In genomic region chr14:16195486-16195885, GRCm38 (mm10) we compare ENCODE assay signal across 21 mouse cellular contexts. TPM values are rescaled to one million over a fixed set of nuclear protein-coding genes. Genes with fewer than 3 reads are reported as not detected.
A peak's percentile ranks its signal among the peaks of the same experiment; 100 is the strongest.
DNase-seq lines count a peak whose midpoint lies in the region; ATAC-seq and TF ChIP-seq lines count a peak whose summit lies in the region.
"Had no signal": no experiment of that assay in that cellular context is flagged by ENCODE, and none has a peak within 500 bp of the region (broad histone marks: within the 10 kb centered on the region; RNA-seq: fewer than 3 reads in every experiment).

No protein-coding gene starts in this region.

- H3K9ac ChIP-seq in CH12.LX (ENCODE audit: insufficient read depth, low read depth): no peak overlapping the region
- H3K9ac ChIP-seq: embryonic facial prominence, embryonic 12.5 days; forebrain, embryonic 15.5 days; hindbrain, embryonic 12.5 days had no signal

- no peaks in the 10 kb centered on the region for H3K36me3 ChIP-seq in CH12.LX (replicated peaks in 1 of 2; ENCODE audit: control insufficient read depth in 1 of 2, insufficient read depth in 1 of 2, low read length in 1 of 2)
- H3K36me3 ChIP-seq: embryonic facial prominence, embryonic 12.5 days; forebrain, embryonic 15.5 days; heart, embryonic 10.5 days; hindbrain, embryonic 12.5 days had no signal

- dilution Hi-C loops in CH12.LX (cut with MboI; ENCODE audit: extremely low pct_ligation_motif_present, extremely low pct_unique_long_range_greater_than_20kb, low sequenced_read_pairs): no loop called here

- peak; percentile 25 to 47 for DNase-seq in cerebellum, adult 2 months
- no peak for DNase-seq in cerebellum, adult 11-12 months
- peak; percentile 7 for DNase-seq in 3T3-L1 (ENCODE audit: low read depth, low spot score)
- DNase-seq in CH12.LX (ENCODE audit: extremely low read depth): no peak
- DNase-seq in cerebellum, postnatal 25 days: peak; percentile 31 to 38
- no peak for DNase-seq in ovary, postnatal 14 days (ENCODE audit: low spot score)
- DNase-seq: adrenal gland, postnatal 14 days; B cell, adult 2 months; gastrocnemius, postnatal 10 days; heart, adult 18-20 months; heart, postnatal 10 days; heart, postnatal 4 days; kidney, adult 11 months had no signal

- peaks cover 10% of the 10 kb centered on the region; the same call in 1 of the 2 replicates for H3K4me1 ChIP-seq in cerebellum, adult 2 months (ENCODE audit: control insufficient read depth, insufficient read depth, low read length)
- H3K4me1 ChIP-seq in CH12.LX (ENCODE audit: control insufficient read depth in 1 of 2, insufficient read depth in 2 of 2): no peaks in the 10 kb centered on the region

- H3K79me2 ChIP-seq in CH12.LX (replicated peaks; ENCODE audit: control insufficient read depth, extremely low read depth, insufficient read depth, poor library complexity, severe bottlenecking): no peaks in the 10 kb centered on the region

- TF ChIP-seq RAD21 in CH12.LX (IDR thresholded peaks at IDR 0.05; ENCODE audit: low read depth, low read length): no peak

- no peak overlapping the region for H3K4me2 ChIP-seq in CH12.LX (ENCODE audit: insufficient read depth, low read depth, poor library complexity, severe bottlenecking)
- H3K4me2 ChIP-seq: embryonic facial prominence, embryonic 12.5 days; forebrain, embryonic 15.5 days; hindbrain, embryonic 12.5 days had no signal

- H3K9me3 ChIP-seq in CH12.LX (replicated peaks; ENCODE audit: low read length): peaks cover 5% of the 10 kb centered on the region
- H3K9me3 ChIP-seq: embryonic facial prominence, embryonic 12.5 days; forebrain, embryonic 15.5 days; heart, embryonic 10.5 days; hindbrain, embryonic 12.5 days had no signal

- peak overlapping the region; percentile 19; the same call in 1 of the 2 replicates for H3K27ac ChIP-seq in cerebellum, adult 2 months (ENCODE audit: insufficient read depth, low read length)
- no peak overlapping the region for H3K27ac ChIP-seq in CH12.LX (ENCODE audit: insufficient read depth, low read depth)
- H3K27ac ChIP-seq: embryonic facial prominence, embryonic 12.5 days; forebrain, embryonic 15.5 days; heart, embryonic 10.5 days; hindbrain, embryonic 12.5 days had no signal

- WGBS in cerebellum, adult 2 months: 19% methylated on average over 1 of the region's 1 CpGs

- no peak for TF ChIP-seq EP300 in CH12.LX (IDR thresholded peaks at IDR 0.05; ENCODE audit: low read length)

- in situ Hi-C loops in CH12.LX (cut with MboI; ENCODE audit: low pct_ligation_motif_present, low pct_unique_long_range_greater_than_20kb, low sequenced_read_pairs): loop anchor here (25.0 kb wide), 2 partner anchors 283 to 833 kb away; no protein-coding TSS in a partner anchor

- H3K27me3 ChIP-seq in cerebellum, adult 2 months (ENCODE audit: control insufficient read depth, insufficient read depth, low read length): no peaks in the 10 kb centered on the region
- H3K27me3 ChIP-seq in CH12.LX (replicated peaks): no peaks in the 10 kb centered on the region
- H3K27me3 ChIP-seq: embryonic facial prominence, embryonic 12.5 days; forebrain, embryonic 15.5 days; hindbrain, embryonic 12.5 days had no signal

- no peak for TF ChIP-seq CTCF in cerebellum, adult 2 months (IDR thresholded peaks at IDR 0.05; ENCODE audit: borderline replicate concordance, insufficient read depth, low read depth, low read length)
- no peak for TF ChIP-seq CTCF in CH12.LX (conservative IDR thresholded peaks at IDR 0.05 in 1 of 2, IDR thresholded peaks at IDR 0.05 in 1 of 2; ENCODE audit: low read depth in 2 of 2, low read length in 2 of 2)

- no peak for TF ChIP-seq POLR2A in cerebellum, adult 2 months (IDR thresholded peaks at IDR 0.05; ENCODE audit: borderline replicate concordance, insufficient read depth, low read length)
- TF ChIP-seq POLR2A in CH12.LX (IDR thresholded peaks at IDR 0.05; ENCODE audit: low read depth, low read length): no peak

- ATAC-seq in monocyte, adult 5-6 weeks (replicated peaks; ENCODE audit: insufficient number of reproducible peaks, low FRiP score, low TSS enrichment, poor library complexity, severe bottlenecking): no peak
- ATAC-seq: activated CD4-positive, CD25-positive, alpha-beta regulatory T cell, adult 4 months; forebrain, embryonic 15.5 days; hindbrain, embryonic 16.5 days; Patski had no signal

- H3K4me3 ChIP-seq in cerebellum, adult 2 months (replicated peaks; ENCODE audit: insufficient read depth, low read depth, low read length): no peak overlapping the region
- no peak overlapping the region for H3K4me3 ChIP-seq in CH12.LX (replicated peaks in 1 of 3; ENCODE audit: low read depth in 2 of 3, low read length in 2 of 3, poor library complexity in 1 of 3)
- H3K4me3 ChIP-seq: embryonic facial prominence, embryonic 12.5 days; forebrain, embryonic 15.5 days; heart, embryonic 10.5 days; hindbrain, embryonic 12.5 days had no signal

TF ChIP-seq in CH12.LX, 34 proteins besides CTCF, POLR2A, EP300 and RAD21:
- TF ChIP-seq MAX (IDR thresholded peaks at IDR 0.05; ENCODE audit: low read length): no peak
- TF ChIP-seq MAFK (IDR thresholded peaks at IDR 0.05; ENCODE audit: insufficient replicate concordance, low read length): peak; percentile 43; the same call in 1 of the 2 replicates

RNA-seq across cellular contexts. Expression of gene Ngly1, which starts 53.6 kb away (rescaled TPM):
- polyA plus RNA-seq in cerebellum, adult 2 months (2012; rRNA removed): 21.4 and 23.7 TPM in 2 replicates
- total RNA-seq in CH12.LX (2012; rRNA removed): 15.9 and 17.0 TPM in 2 replicates
- 33.0 and 37.5 TPM in 2 replicates for total RNA-seq in CH12.LX (2014; rRNA removed)
- 19.8 and 21.7 TPM in 2 replicates for polyA plus RNA-seq in CH12.LX (2012; ENCODE audit: insufficient read length, low read depth)
- total RNA-seq in monocyte, adult 5-6 weeks (2017): 58.4 to 63.1 TPM (median 59.5 TPM) in 3 replicates

RNA-seq across cellular contexts. Expression of gene Oxsm, which starts 54.1 kb away (rescaled TPM):
- 6.0 and 7.2 TPM in 2 replicates for polyA plus RNA-seq in cerebellum, adult 2 months (2012; rRNA removed)
- 10.6 and 10.8 TPM in 2 replicates for total RNA-seq in CH12.LX (2012; rRNA removed)
- total RNA-seq in CH12.LX (2014; rRNA removed): 6.4 and 6.6 TPM in 2 replicates
- 8.7 TPM in 2 replicates for polyA plus RNA-seq in CH12.LX (2012; ENCODE audit: insufficient read length, low read depth)
- 11.2 to 13.6 TPM (median 12.5 TPM) in 3 replicates for total RNA-seq in monocyte, adult 5-6 weeks (2017)

Comparison
In these comparisons a context has a peak if more than half of its experiments do, and no peak if none do; other contexts are left out.
1. DNase-seq: peak in cerebellum, adult 2 months (2 of 2), 3T3-L1 (single experiment) and cerebellum, postnatal 25 days (2 of 2); none in cerebellum, adult 11-12 months (single experiment), CH12.LX (single experiment) and ovary, postnatal 14 days (single experiment).